Mouse (Mus musculus): ENCODE results near the gene Naa10.

DNA sequence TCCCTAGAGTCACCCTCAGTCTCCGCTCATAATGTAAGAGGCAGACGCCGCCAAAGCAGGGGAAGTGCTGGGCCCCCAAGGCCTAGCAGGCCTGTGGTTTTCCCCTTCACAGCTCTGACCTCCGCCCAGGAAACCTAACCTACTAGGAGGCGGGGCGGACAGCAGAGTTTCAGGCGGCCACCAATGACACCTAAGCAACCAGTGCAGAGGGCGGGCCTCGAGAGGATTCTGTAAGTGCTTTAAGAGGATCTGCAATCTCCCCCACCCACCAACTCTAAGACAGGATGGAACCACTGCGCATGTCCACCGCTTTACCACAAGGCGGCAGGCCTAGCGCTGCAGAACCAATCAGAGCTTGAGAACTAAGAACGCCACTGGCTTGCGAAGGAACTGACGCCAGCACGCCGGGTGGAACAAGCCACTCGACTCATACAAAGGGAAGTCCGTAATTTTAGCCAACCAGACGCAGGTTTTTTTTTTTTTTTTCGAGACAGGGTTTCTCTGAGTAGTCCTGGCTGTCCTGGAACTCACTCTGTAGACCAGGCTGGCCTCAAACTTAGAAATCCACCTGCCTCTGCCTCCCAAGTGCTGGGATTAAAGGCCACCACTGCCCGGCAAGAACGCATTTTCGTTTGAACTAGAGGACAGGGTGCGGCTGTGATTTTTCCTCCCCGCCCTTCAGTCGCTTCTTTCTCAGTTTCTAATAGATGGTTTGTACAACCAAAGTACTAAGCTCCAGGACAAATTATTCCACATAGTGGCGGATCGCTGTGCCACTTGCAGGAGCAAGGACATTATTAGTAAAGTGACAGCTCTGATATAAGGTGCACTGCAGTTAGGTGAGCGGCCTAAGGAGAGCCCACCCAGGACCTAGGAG, 6.7 kb downstream of the Naa10 start:
- TF ChIP-seq CTCF (IDR thresholded peaks at IDR 0.05; ENCODE audit: control insufficient read depth, insufficient read depth, low read length), result peak; percentile 22; the same call in 1 of the 2 replicates
- peak; percentile 78; the same call in 1 of the 2 replicates for TF ChIP-seq POLR2A (IDR thresholded peaks at IDR 0.05; ENCODE audit: borderline replicate concordance, control insufficient read depth, low read depth, low read length)

All from bone marrow, adult 2 months (tissue).